Mouse (Mus musculus) heart, adult 2 months (tissue): ENCODE measurements around the gene Prkcz.

Source experiments
- CTCF ChIP-seq: fragments of 200-600 bp; IDR thresholded peaks from 2 replicates; pipeline ENCODE4 v1.8.1; 2022; ENCODE audit warnings: antibody characterized with exemption, mild to moderate bottlenecking, moderate library complexity
- POLR2A ChIP-seq: fragments of 200-500 bp; IDR thresholded peaks from 2 replicates; pipeline ENCODE4 v1.6.1; 2011; ENCODE audit warnings: mild to moderate bottlenecking, low read depth, low read length, control low read depth; ENCODE audit not compliant: insufficient read depth

DNA sequence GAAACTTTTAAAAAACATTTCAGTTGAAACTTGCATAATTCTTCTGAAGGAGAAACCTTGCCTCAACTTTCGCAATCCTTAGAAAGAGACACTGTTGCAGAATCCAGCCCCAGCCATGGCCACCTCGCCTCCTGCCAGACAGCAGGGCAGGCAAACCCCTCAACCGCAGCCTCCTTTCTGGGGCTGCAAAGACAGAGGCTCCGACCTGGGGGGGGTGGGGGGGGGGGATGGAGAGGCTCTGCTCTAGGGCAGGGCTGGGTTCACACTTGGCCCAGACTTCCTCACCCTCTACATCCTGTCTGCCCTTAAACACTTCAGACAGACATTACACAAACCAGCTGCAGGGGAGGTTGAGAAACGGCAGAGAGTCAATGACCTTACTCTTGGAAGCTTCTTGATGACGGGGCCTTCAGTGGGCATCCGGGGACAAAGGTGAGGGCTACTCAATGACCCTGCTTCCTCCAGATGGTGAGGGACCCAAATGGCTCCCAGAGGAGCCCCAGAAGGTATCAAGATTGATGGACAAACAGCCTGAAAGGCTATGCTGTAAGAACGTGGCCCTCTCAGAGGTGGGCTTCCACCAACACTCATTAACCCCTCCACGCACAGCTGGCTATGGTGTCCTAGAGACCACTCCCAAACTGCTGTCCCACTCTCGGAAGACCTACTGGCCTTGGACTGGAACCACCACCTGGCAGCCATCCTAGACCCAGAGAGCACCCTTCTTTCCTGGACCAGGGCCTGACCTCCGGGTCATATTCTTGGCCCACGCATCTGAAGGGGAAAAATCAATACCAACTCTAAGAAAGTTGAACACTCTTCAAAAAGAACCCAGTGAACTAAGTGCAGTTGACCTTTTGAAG lies 143.7 kb downstream of the Prkcz start:
- TF ChIP-seq CTCF = no peak
- no peak for TF ChIP-seq POLR2A
